ENCODE assay signal across 22 mouse cellular contexts in genomic region chr4:131848082-131848481, GRCm38 (mm10). TPM values are rescaled to one million over a fixed set of nuclear protein-coding genes. Genes with fewer than 3 reads are reported as not detected.
DNase-seq lines count a peak whose midpoint lies in the region; ATAC-seq and TF ChIP-seq lines count a peak whose summit lies in the region.
"Had no signal": no experiment of that assay in that cellular context is flagged by ENCODE, and none has a peak within 500 bp of the region (broad histone marks: within the 10 kb centered on the region; RNA-seq: fewer than 3 reads in every experiment).

No protein-coding gene starts in this region.

- no peak for DNase-seq in forebrain, embryonic 10.5 days (ENCODE audit: extremely low spot score, low spot score)
- DNase-seq in kidney, adult 2 months = no peak
- peak; percentile 47 for DNase-seq in embryonic facial prominence, embryonic 10.5 days (ENCODE audit: low spot score)
- DNase-seq in limb, embryonic 11.5 days (ENCODE audit: low spot score) = no peak
- DNase-seq in left cerebral cortex, postnatal 4 days = no peak
- DNase-seq: adrenal gland, adult 8-10 months; cerebellum, adult 9-10 months; forebrain, postnatal 0 days; gastrocnemius, adult 2 months; kidney, postnatal 10 days; lung, postnatal 4 days; thymus, postnatal 25 days had no signal

- no peaks in the 10 kb centered on the region for H3K9me3 ChIP-seq in forebrain, embryonic 10.5 days
- H3K9me3 ChIP-seq in forebrain, embryonic 15.5 days = no peaks in the 10 kb centered on the region
- H3K9me3 ChIP-seq in kidney, embryonic 14.5 days (ENCODE audit: control insufficient read depth, low read length) = no peaks in the 10 kb centered on the region
- no peaks in the 10 kb centered on the region for H3K9me3 ChIP-seq in embryonic facial prominence, embryonic 10.5 days
- H3K9me3 ChIP-seq in limb, embryonic 11.5 days (ENCODE audit: control insufficient read depth, low read length) = no peaks in the 10 kb centered on the region
- H3K9me3 ChIP-seq: intestine, embryonic 15.5 days; lung, embryonic 15.5 days; neural tube, embryonic 13.5 days had no signal

- no peak for TF ChIP-seq CTCF in kidney, adult 2 months (conservative IDR thresholded peaks at IDR 0.05; ENCODE audit: insufficient read depth, insufficient read length, low read depth, low read length)

- TF ChIP-seq POLR2A in kidney, adult 2 months (IDR thresholded peaks at IDR 0.05; ENCODE audit: low read depth, low read length) = no peak

- ATAC-seq in forebrain, embryonic 15.5 days (replicated peaks) = no peak
- ATAC-seq in kidney, embryonic 14.5 days (ENCODE audit: low FRiP score, low TSS enrichment) = peak; percentile 54
- no peak for ATAC-seq in limb, embryonic 11.5 days (ENCODE audit: insufficient number of reproducible peaks, low FRiP score, low TSS enrichment, low read depth)
- no peak for ATAC-seq in frontal cortex, adult (ENCODE audit: low TSS enrichment)
- ATAC-seq: forebrain, postnatal 0 days; intestine, embryonic 15.5 days had no signal

- peaks cover 19% of the 10 kb centered on the region for H3K36me3 ChIP-seq in forebrain, embryonic 10.5 days (replicated peaks)
- H3K36me3 ChIP-seq in forebrain, embryonic 15.5 days = no peaks in the 10 kb centered on the region
- H3K36me3 ChIP-seq in kidney, embryonic 14.5 days (ENCODE audit: control insufficient read depth, insufficient read depth, low read length) = no peaks in the 10 kb centered on the region
- H3K36me3 ChIP-seq in kidney, adult 2 months (ENCODE audit: control insufficient read depth, insufficient read depth, low read length) = no peaks in the 10 kb centered on the region
- H3K36me3 ChIP-seq in embryonic facial prominence, embryonic 10.5 days (replicated peaks) = peaks cover 15% of the 10 kb centered on the region
- no peaks in the 10 kb centered on the region for H3K36me3 ChIP-seq in limb, embryonic 11.5 days (ENCODE audit: control insufficient read depth, insufficient read depth, low read length)
- H3K36me3 ChIP-seq: intestine, embryonic 15.5 days; lung, embryonic 15.5 days had no signal

- no peak overlapping the region for H3K9ac ChIP-seq in forebrain, embryonic 15.5 days (replicated peaks)
- no peak overlapping the region for H3K9ac ChIP-seq in kidney, embryonic 14.5 days (ENCODE audit: low read depth, low read length)
- H3K9ac ChIP-seq in limb, embryonic 11.5 days (ENCODE audit: low read length) = no peak overlapping the region
- H3K9ac ChIP-seq: forebrain, postnatal 0 days; hindbrain, embryonic 14.5 days; intestine, embryonic 15.5 days; liver, embryonic 14.5 days; lung, embryonic 15.5 days; neural tube, embryonic 13.5 days had no signal

- no peak overlapping the region for H3K4me3 ChIP-seq in forebrain, embryonic 10.5 days
- H3K4me3 ChIP-seq in forebrain, embryonic 15.5 days = no peak overlapping the region
- no peak overlapping the region for H3K4me3 ChIP-seq in kidney, embryonic 14.5 days (ENCODE audit: low read length)
- no peak overlapping the region for H3K4me3 ChIP-seq in kidney, adult 2 months (ENCODE audit: insufficient read depth, low read depth, low read length)
- no peak overlapping the region for H3K4me3 ChIP-seq in embryonic facial prominence, embryonic 10.5 days
- H3K4me3 ChIP-seq in limb, embryonic 11.5 days (ENCODE audit: low read depth, low read length) = no peak overlapping the region
- H3K4me3 ChIP-seq: gastrocnemius, adult 2 months; intestine, embryonic 15.5 days; lung, embryonic 15.5 days; neural tube, embryonic 13.5 days had no signal

- intact Hi-C loops in left cerebral cortex, postnatal 4 days (cut with DNase I) = loop anchor here (10.0 kb wide), 1 partner anchor 1053 kb away; the partner anchor contains the start of gene Sdc3

- no peak overlapping the region for H3K4me2 ChIP-seq in forebrain, embryonic 15.5 days (replicated peaks)
- no peak overlapping the region for H3K4me2 ChIP-seq in kidney, embryonic 14.5 days (replicated peaks; ENCODE audit: low read depth, low read length)
- no peak overlapping the region for H3K4me2 ChIP-seq in limb, embryonic 11.5 days (ENCODE audit: low read depth, severe bottlenecking)
- H3K4me2 ChIP-seq: hindbrain, embryonic 14.5 days; intestine, embryonic 15.5 days; lung, embryonic 15.5 days; midbrain, embryonic 11.5 days; neural tube, embryonic 13.5 days had no signal

- 76% methylated on average over 6 of the region's 6 CpGs for WGBS in forebrain, embryonic 10.5 days
- WGBS in forebrain, embryonic 15.5 days = 89% methylated on average over 6 of the region's 6 CpGs
- 54% methylated on average over 6 of the region's 6 CpGs for WGBS in kidney, embryonic 14.5 days
- 64% methylated on average over 6 of the region's 6 CpGs for WGBS in kidney, adult 2 months
- WGBS in embryonic facial prominence, embryonic 10.5 days = 68% methylated on average over 6 of the region's 6 CpGs
- 66% methylated on average over 6 of the region's 6 CpGs for WGBS in limb, embryonic 11.5 days

- H3K4me1 ChIP-seq in forebrain, embryonic 10.5 days = peaks cover 57% of the 10 kb centered on the region
- H3K4me1 ChIP-seq in forebrain, embryonic 15.5 days = peaks cover 27% of the 10 kb centered on the region
- peaks cover 12% of the 10 kb centered on the region; the same call in 1 of the 2 replicates for H3K4me1 ChIP-seq in kidney, embryonic 14.5 days (ENCODE audit: control insufficient read depth, insufficient read depth, low read length)
- no peaks in the 10 kb centered on the region; the same call in 1 of the 2 replicates for H3K4me1 ChIP-seq in kidney, adult 2 months (ENCODE audit: control insufficient read depth, insufficient read depth, low read length)
- peaks cover 38% of the 10 kb centered on the region for H3K4me1 ChIP-seq in embryonic facial prominence, embryonic 10.5 days
- peaks cover 3% of the 10 kb centered on the region; the same call in 1 of the 2 replicates for H3K4me1 ChIP-seq in limb, embryonic 11.5 days (ENCODE audit: control insufficient read depth, insufficient read depth, low read length)

- peak overlapping the region; percentile 44; the same call in 1 of the 2 replicates for H3K27ac ChIP-seq in forebrain, embryonic 10.5 days
- H3K27ac ChIP-seq in forebrain, embryonic 15.5 days (replicated peaks) = no peak overlapping the region
- H3K27ac ChIP-seq in kidney, embryonic 14.5 days (ENCODE audit: low read depth, low read length) = peak overlapping the region; percentile 53; the same call in 1 of the 2 replicates
- H3K27ac ChIP-seq in kidney, adult 2 months (ENCODE audit: insufficient read depth, low read depth, low read length) = no peak overlapping the region
- H3K27ac ChIP-seq in embryonic facial prominence, embryonic 10.5 days (replicated peaks) = peak overlapping the region; percentile 61
- peak overlapping the region; percentile 36; the same call in 1 of the 2 replicates for H3K27ac ChIP-seq in limb, embryonic 11.5 days (replicated peaks; ENCODE audit: low read depth, low read length)
- H3K27ac ChIP-seq: gastrocnemius, adult 2 months; hindbrain, embryonic 14.5 days; intestine, embryonic 15.5 days; liver, embryonic 14.5 days; lung, embryonic 15.5 days; neural tube, embryonic 13.5 days had no signal

- no peaks in the 10 kb centered on the region for H3K27me3 ChIP-seq in forebrain, embryonic 10.5 days (ENCODE audit: poor library complexity, severe bottlenecking)
- H3K27me3 ChIP-seq in forebrain, embryonic 15.5 days = no peaks in the 10 kb centered on the region
- H3K27me3 ChIP-seq in kidney, embryonic 14.5 days (ENCODE audit: control insufficient read depth, insufficient read depth, low read length) = no peaks in the 10 kb centered on the region
- H3K27me3 ChIP-seq in kidney, adult 2 months (replicated peaks; ENCODE audit: control insufficient read depth, insufficient read depth, low read length) = no peaks in the 10 kb centered on the region
- no peaks in the 10 kb centered on the region for H3K27me3 ChIP-seq in embryonic facial prominence, embryonic 10.5 days (replicated peaks; ENCODE audit: low read depth, poor library complexity, severe bottlenecking)
- H3K27me3 ChIP-seq in limb, embryonic 11.5 days (ENCODE audit: control insufficient read depth, insufficient read depth, low read length) = no peaks in the 10 kb centered on the region
- H3K27me3 ChIP-seq: intestine, embryonic 15.5 days; lung, embryonic 15.5 days; neural tube, embryonic 13.5 days had no signal

RNA-seq across cellular contexts. Expression of gene Mecr, which starts 4.8 kb away (rescaled TPM):
- 57.6 and 60.2 TPM in 2 replicates for polyA plus RNA-seq in forebrain, embryonic 10.5 days (2016; fragmentation: Nextera tagmentation; extraction: Ambion mirVana)
- polyA plus RNA-seq in forebrain, embryonic 15.5 days (2015; fragmentation: Nextera tagmentation; extraction: Ambion mirVana) = 40.2 and 41.2 TPM in 2 replicates
- polyA plus RNA-seq in kidney, embryonic 14.5 days (2014; fragmentation: Nextera tagmentation; extraction: Ambion mirVana) = 40.9 and 46.6 TPM in 2 replicates
- polyA plus RNA-seq in kidney, adult 2 months (2012; rRNA removed) = 64.5 and 67.4 TPM in 2 replicates
- polyA plus RNA-seq in embryonic facial prominence, embryonic 10.5 days (2016; fragmentation: Nextera tagmentation; extraction: Ambion mirVana) = 52.9 and 55.0 TPM in 2 replicates
- 43.3 and 45.3 TPM in 2 replicates for polyA plus RNA-seq in limb, embryonic 11.5 days (2014; fragmentation: Nextera tagmentation; extraction: Ambion mirVana)
- total RNA-seq in left cerebral cortex, postnatal 4 days (2021) = 10 to 100 TPM; 36.9 to 38.2 TPM

RNA-seq across cellular contexts. Expression of gene Ptpru, which starts 10.0 kb away (rescaled TPM):
- 26.5 and 27.0 TPM in 2 replicates for polyA plus RNA-seq in forebrain, embryonic 10.5 days (2016; fragmentation: Nextera tagmentation; extraction: Ambion mirVana)
- polyA plus RNA-seq in forebrain, embryonic 15.5 days (2015; fragmentation: Nextera tagmentation; extraction: Ambion mirVana) = 23.9 and 25.2 TPM in 2 replicates
- 17.0 and 25.2 TPM in 2 replicates for polyA plus RNA-seq in kidney, embryonic 14.5 days (2014; fragmentation: Nextera tagmentation; extraction: Ambion mirVana)
- polyA plus RNA-seq in kidney, adult 2 months (2012; rRNA removed) = 19.5 and 22.0 TPM in 2 replicates
- polyA plus RNA-seq in embryonic facial prominence, embryonic 10.5 days (2016; fragmentation: Nextera tagmentation; extraction: Ambion mirVana) = 21.1 and 23.5 TPM in 2 replicates
- polyA plus RNA-seq in limb, embryonic 11.5 days (2014; fragmentation: Nextera tagmentation; extraction: Ambion mirVana) = 12.5 and 13.3 TPM in 2 replicates
- total RNA-seq in left cerebral cortex, postnatal 4 days (2021) = 10 to 100 TPM; 44.0 to 54.1 TPM
- total RNA-seq: monocyte, adult 5-6 weeks had no signal

RNA-seq across cellular contexts. Expression of gene Srsf4, which starts 25.3 kb away (rescaled TPM):
- 152 and 155 TPM in 2 replicates for polyA plus RNA-seq in forebrain, embryonic 10.5 days (2016; fragmentation: Nextera tagmentation; extraction: Ambion mirVana)
- 154 and 159 TPM in 2 replicates for polyA plus RNA-seq in forebrain, embryonic 15.5 days (2015; fragmentation: Nextera tagmentation; extraction: Ambion mirVana)
- polyA plus RNA-seq in kidney, embryonic 14.5 days (2014; fragmentation: Nextera tagmentation; extraction: Ambion mirVana) = 82.4 and 118 TPM in 2 replicates
- 32.5 and 35.1 TPM in 2 replicates for polyA plus RNA-seq in kidney, adult 2 months (2012; rRNA removed)
- 142 and 143 TPM in 2 replicates for polyA plus RNA-seq in embryonic facial prominence, embryonic 10.5 days (2016; fragmentation: Nextera tagmentation; extraction: Ambion mirVana)
- 140 and 150 TPM in 2 replicates for polyA plus RNA-seq in limb, embryonic 11.5 days (2014; fragmentation: Nextera tagmentation; extraction: Ambion mirVana)
- 10 to 100 TPM; 87.7 to 90.4 TPM for total RNA-seq in left cerebral cortex, postnatal 4 days (2021)

Comparison
In these comparisons a context has a peak if more than half of its experiments do, and no peak if none do; other contexts are left out.
1. H3K27ac ChIP-seq: peak in forebrain, embryonic 10.5 days (single experiment), kidney, embryonic 14.5 days (single experiment), embryonic facial prominence, embryonic 10.5 days (single experiment) and limb, embryonic 11.5 days (single experiment); none in forebrain, embryonic 15.5 days (single experiment) and kidney, adult 2 months (single experiment).